Mouse (Mus musculus) heart, embryonic 16.5 days (tissue): ENCODE results near the gene Acvr1. TPM values are rescaled to one million over a fixed set of nuclear protein-coding genes. Genes with fewer than 3 reads are reported as not detected.
A peak's percentile ranks its signal among the peaks of the same experiment; 100 is the strongest.

Source experiments
- ATAC-seq: fragments of 200-750 bp; cut with Nextera tagmentation; replicated peaks from 2 replicates; pipeline ENCODE4 v1.8.0; 2017; ENCODE audit warnings: moderate number of reproducible peaks; ENCODE audit not compliant: insufficient read depth, low FRiP score; ENCODE audit errors: extremely low read depth
- H3K27ac ChIP-seq: fragments of 300-500 bp; sonication (generic); 2 replicates; pipeline ENCODE4 v1.5.1; 2014; ENCODE audit warnings: mild to moderate bottlenecking, low read length, control low read depth, moderate library complexity
- H3K27me3 ChIP-seq: fragments of 300-500 bp; sonication (generic); 2 replicates; pipeline ENCODE4 v1.6.1; 2014; ENCODE audit warnings: low read length, mixed read lengths; ENCODE audit not compliant: control insufficient read depth, insufficient read depth
- H3K36me3 ChIP-seq: fragments of 300-500 bp; sonication (generic); 2 replicates; pipeline ENCODE4 v1.6.1; 2014; ENCODE audit not compliant: control insufficient read depth, insufficient read depth
- H3K4me1 ChIP-seq: fragments of 300-500 bp; sonication (generic); 2 replicates; pipeline ENCODE4 v1.6.1; 2014; ENCODE audit warnings: low read length, mixed read lengths; ENCODE audit not compliant: control insufficient read depth, insufficient read depth
- H3K4me2 ChIP-seq: fragments of 300-500 bp; sonication (generic); 2 replicates; pipeline ENCODE4 v1.6.1; 2014; ENCODE audit warnings: low read depth, mild to moderate bottlenecking, control low read depth, low read length
- H3K4me3 ChIP-seq: fragments of 300-500 bp; sonication (generic); 2 replicates; pipeline ENCODE4 v1.5.1; 2014; ENCODE audit warnings: mild to moderate bottlenecking, control low read depth, low read length
- H3K9ac ChIP-seq: fragments of 300-500 bp; sonication (generic); 2 replicates; pipeline ENCODE4 v1.6.1; 2014; ENCODE audit warnings: low read length, control low read depth
- H3K9me3 ChIP-seq: fragments of 300-500 bp; sonication (generic); replicated peaks from 2 replicates; pipeline ENCODE4 v1.6.1; 2016; ENCODE audit warnings: low read length; ENCODE audit not compliant: control insufficient read depth
- WGBS: fragments of 180-500 bp; shearing (Covaris S2); extraction: QIAGEN DNeasy Blood & Tissue Kit; methylation state at CpG from one replicate; pipeline ENCODE4 v1.1.7; 2014; 5-methylcytosine and 5-hydroxymethylcytosine counted together
- polyA plus RNA-seq: library from polyadenylated mRNA; unstranded; fragments of >200 nt; fragmentation: Nextera tagmentation; extraction: Ambion mirVana; gene quantifications from 2 replicates; pipeline ENCODE4 v1.2.1, GENCODE M21; 2015

Gene Acvr1
- polyA plus RNA-seq, 1 experiment from 2014 or later = 8.0 TPM

DNA sequence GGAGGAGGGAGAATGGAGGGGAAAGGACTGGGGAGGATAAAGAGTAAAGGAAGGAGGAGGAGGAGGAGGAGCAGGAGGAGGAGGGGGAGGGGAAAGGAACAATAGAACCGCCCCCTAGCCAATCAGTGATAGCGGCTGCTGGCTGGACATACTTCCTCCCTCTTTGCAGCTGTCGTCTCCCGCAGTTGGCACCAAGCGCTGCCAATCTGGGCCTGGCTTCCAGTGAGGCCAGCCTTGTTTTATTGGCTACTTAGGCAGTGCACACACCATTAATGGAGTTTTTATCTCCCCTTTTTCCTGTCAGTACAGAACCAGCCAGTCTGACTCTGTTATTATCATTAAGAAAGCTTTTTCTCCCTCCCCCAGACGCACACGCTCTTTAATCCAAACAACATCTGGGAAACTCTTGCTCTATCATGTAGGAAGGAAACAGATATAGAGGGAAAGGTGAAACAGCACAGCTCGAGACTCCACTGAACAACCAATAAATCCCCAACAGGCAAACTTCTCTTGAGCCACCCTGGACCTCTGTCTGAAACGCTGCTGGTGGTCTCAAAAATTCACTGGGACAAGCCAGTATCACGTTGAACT lies 34.6 kb downstream of the Acvr1 start:
- no peaks in the 10 kb centered on the region for H3K27me3 ChIP-seq
- peak overlapping the region; percentile 81 for H3K27ac ChIP-seq
- peaks cover under 1% of the 10 kb centered on the region; the same call in 1 of the 2 replicates for H3K36me3 ChIP-seq
- WGBS = 16% methylated on average over 10 of the region's 10 CpGs
- H3K9me3 ChIP-seq = no peaks in the 10 kb centered on the region
- no peak overlapping the region for H3K4me3 ChIP-seq
- H3K9ac ChIP-seq = no peak overlapping the region
- peak overlapping the region; percentile 49 for H3K4me2 ChIP-seq
- ATAC-seq = peak; percentile 90
- peaks cover 91% of the 10 kb centered on the region for H3K4me1 ChIP-seq

DNA sequence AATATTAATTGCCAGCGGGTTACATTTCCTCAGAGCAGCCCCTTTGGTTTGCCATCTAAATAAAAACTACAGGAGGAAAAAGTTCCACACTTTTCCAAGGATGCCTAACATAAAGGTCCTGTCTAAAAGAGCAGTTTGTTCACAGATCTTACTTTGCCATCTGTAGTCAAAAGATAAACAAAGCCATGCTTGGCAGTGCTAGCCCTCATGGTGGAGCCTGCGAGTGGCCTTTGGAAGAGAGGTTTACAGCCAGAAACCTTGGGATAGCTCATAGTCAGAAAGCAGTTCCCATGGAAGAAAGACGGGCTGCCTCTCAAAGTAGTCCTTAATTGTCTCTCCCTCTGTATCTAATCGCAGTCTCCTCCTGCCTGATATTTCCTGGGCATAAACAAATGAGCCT lies 36.4 kb downstream of the Acvr1 start:
- Histone ChIP-seq H3K27me3 (no peaks in the 10 kb centered on the region), H3K27ac (peak overlapping the region; percentile 30), H3K4me3 (no peak overlapping the region), H3K4me1 (peaks cover 77% of the 10 kb centered on the region), H3K9ac (no peak overlapping the region), H3K9me3 (0 out of 2 replicates have a peak, but pooled peaks cover 2% of the 10 kb centered on the region), H3K36me3 (no peaks in the 10 kb centered on the region), H3K4me2 (no peak overlapping the region)
- ATAC-seq = no peak
- WGBS = 61% methylated on average over 4 of the region's 4 CpGs

DNA sequence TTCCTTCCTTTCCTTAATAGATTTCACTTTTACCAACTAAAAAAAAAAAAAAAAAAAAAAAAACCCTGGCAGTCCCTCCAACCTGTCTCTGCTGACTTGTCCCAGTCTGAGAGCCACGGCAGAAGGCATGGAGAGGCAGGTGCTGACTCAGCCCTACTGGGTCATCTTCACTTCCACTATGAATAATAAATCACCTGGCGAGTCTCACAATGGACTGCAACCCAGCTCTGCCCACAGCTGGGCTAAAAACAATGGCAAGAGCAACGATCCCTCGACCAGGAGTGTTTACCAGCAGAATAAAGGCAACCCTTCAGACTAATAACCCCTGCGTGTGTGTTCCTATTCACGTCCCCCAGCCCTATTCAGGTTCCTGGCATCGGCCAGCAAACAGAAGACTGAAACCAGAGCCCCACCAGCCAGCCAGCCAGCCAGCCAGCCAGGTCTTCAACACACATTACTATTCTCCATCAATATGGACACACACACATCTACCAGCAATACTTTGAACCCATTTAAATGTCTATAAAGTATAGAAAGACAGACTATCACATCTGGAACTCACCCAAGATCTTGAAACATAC lies 37.0 kb downstream of the Acvr1 start:
- H3K9ac ChIP-seq = 0 out of 2 replicates have a peak overlapping the region, but pooled peaks have one; percentile 9
- 0 out of 2 replicates have a peak, but pooled peaks cover 2% of the 10 kb centered on the region for H3K9me3 ChIP-seq
- no peak overlapping the region for H3K4me3 ChIP-seq
- H3K4me2 ChIP-seq = no peak overlapping the region
- H3K36me3 ChIP-seq = no peaks in the 10 kb centered on the region
- no peak for ATAC-seq
- 54% methylated on average over 7 of the region's 7 CpGs for WGBS
- H3K4me1 ChIP-seq = peaks cover 74% of the 10 kb centered on the region
- no peaks in the 10 kb centered on the region for H3K27me3 ChIP-seq
- H3K27ac ChIP-seq = 0 out of 2 replicates have a peak overlapping the region, but pooled peaks have one; percentile 30

DNA sequence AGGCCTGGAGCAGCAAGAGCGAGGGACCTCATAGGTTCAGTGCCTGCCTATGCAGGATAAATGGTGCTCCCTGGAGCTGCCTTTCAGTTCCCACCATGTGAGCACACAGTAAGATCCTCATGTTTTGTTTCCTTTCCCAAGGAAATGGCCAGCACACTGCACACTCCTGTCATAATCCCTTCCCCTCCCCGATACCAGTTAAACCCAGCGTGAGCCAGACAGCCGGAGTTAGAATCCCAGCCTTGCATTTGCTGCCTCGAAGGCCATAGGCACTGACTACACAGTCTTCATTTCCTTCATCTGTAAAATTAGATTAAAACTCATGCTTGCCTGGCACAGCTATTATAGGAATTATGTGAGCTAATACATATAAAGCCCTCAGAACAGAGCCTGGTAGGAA lies 37.6 kb downstream of the Acvr1 start:
- Histone ChIP-seq H3K4me2 (no peak overlapping the region), H3K36me3 (no peaks in the 10 kb centered on the region), H3K27me3 (no peaks in the 10 kb centered on the region), H3K9me3 (0 out of 2 replicates have a peak, but pooled peaks cover 2% of the 10 kb centered on the region), H3K9ac (no peak overlapping the region), H3K4me3 (no peak overlapping the region), H3K4me1 (peaks cover 72% of the 10 kb centered on the region), H3K27ac (0 out of 2 replicates have a peak overlapping the region, but pooled peaks have one; percentile 28)
- WGBS = 70% methylated on average over 5 of the region's 5 CpGs
- no peak for ATAC-seq

DNA sequence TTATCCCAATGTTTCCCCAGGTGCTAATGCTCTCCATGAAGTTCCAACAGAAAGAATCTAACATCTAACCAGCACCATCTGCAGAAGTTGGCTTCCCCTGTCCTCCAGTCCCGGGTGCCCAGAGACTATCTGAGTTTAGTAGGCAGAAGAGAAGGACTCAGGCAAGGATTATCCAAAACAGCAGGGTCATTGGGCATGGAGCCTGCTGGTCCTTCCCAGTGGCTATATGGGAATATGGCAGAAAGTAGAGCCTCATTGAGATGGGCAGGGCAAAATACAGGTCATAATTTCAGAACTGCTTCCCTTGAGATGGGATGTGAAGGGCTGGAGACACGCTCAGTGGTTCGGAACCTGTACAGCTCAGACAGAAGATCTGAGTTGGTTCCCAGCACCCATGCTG lies 39.2 kb downstream of the Acvr1 start:
- no peak overlapping the region for H3K9ac ChIP-seq
- no peak overlapping the region for H3K4me3 ChIP-seq
- WGBS = 91% methylated on average over 3 of the region's 3 CpGs
- peak overlapping the region; percentile 14; the same call in 1 of the 2 replicates for H3K27ac ChIP-seq
- H3K4me1 ChIP-seq = peaks cover 70% of the 10 kb centered on the region
- 0 out of 2 replicates have a peak, but pooled peaks cover 2% of the 10 kb centered on the region for H3K9me3 ChIP-seq
- H3K36me3 ChIP-seq = no peaks in the 10 kb centered on the region
- no peaks in the 10 kb centered on the region for H3K27me3 ChIP-seq
- H3K4me2 ChIP-seq = no peak overlapping the region
- no peak for ATAC-seq

DNA sequence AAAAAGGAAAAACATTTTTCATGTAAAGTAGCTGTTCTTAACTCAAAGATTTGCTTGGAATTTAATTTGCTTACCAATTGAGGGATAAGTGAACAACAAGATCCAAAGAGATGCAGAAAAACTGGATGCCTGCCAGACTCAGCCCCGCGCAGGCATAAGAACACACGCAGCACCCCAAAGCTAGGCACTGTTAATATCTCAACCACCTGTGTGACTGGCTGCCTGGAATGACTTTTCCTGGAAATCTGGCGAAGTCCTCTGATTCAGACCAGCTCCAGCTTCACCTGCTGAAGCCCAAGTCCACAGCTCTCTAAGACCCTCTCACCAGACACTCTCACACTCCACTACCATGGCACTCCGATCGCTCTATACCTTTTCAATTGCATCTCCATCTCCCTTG lies 42.6 kb downstream of the Acvr1 start:
- Histone ChIP-seq H3K27me3 (no peaks in the 10 kb centered on the region), H3K27ac (no peak overlapping the region), H3K9ac (no peak overlapping the region), H3K4me3 (no peak overlapping the region), H3K4me1 (peaks cover 59% of the 10 kb centered on the region), H3K9me3 (0 out of 2 replicates have a peak, but pooled peaks cover 2% of the 10 kb centered on the region), H3K4me2 (no peak overlapping the region), H3K36me3 (no peaks in the 10 kb centered on the region)
- WGBS = 72% methylated on average over 6 of the region's 6 CpGs
- ATAC-seq = no peak

DNA sequence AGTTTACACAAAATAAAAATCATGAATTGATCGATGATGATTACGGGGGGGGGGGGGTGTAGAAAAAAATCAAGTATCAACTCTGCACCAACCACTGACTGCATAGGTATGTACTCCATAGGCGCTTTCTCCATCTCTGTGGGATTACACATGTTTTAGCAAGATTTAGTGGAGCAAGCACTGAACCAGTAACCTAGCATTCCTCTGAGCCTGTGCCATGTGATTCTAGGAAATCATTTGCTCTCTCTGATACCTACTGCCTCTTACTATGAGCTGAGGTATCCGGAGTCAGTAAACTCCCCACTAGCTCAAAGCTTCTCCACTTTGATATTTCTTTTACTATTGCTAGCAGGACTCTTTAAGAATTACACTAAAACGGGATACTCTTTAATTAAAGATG lies 43.1 kb downstream of the Acvr1 start:
- Histone ChIP-seq H3K4me2 (no peak overlapping the region), H3K27ac (no peak overlapping the region), H3K9me3 (0 out of 2 replicates have a peak, but pooled peaks cover 2% of the 10 kb centered on the region), H3K27me3 (no peaks in the 10 kb centered on the region), H3K36me3 (no peaks in the 10 kb centered on the region), H3K9ac (no peak overlapping the region), H3K4me1 (peaks cover 61% of the 10 kb centered on the region), H3K4me3 (no peak overlapping the region)
- ATAC-seq = no peak
- WGBS = 83% methylated on average over 5 of the region's 5 CpGs

DNA sequence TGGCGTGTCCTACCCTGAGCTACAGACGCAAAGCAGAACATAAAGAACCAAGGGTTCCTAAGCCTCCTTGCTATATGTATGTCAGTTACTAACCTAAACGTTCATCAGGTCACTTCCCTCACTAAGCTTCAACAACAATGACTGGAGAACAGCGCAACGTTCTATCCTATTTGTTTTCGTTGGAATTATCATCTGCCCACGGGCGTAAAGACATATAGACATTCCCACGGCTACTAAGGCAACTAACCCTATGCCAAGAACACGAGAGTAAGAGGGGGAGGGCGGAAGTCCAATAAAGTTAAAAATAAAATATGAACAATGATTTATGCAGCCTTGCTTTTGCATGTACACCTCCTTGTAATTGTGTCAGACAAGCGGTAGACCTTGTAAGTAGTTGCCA lies 43.9 kb downstream of the Acvr1 start:
- ATAC-seq = no peak
- WGBS = 63% methylated on average over 12 of the region's 12 CpGs
- Histone ChIP-seq H3K36me3 (no peaks in the 10 kb centered on the region), H3K9ac (no peak overlapping the region), H3K4me3 (no peak overlapping the region), H3K27me3 (no peaks in the 10 kb centered on the region), H3K27ac (no peak overlapping the region), H3K9me3 (0 out of 2 replicates have a peak, but pooled peaks cover 2% of the 10 kb centered on the region), H3K4me1 (peaks cover 62% of the 10 kb centered on the region), H3K4me2 (no peak overlapping the region)

DNA sequence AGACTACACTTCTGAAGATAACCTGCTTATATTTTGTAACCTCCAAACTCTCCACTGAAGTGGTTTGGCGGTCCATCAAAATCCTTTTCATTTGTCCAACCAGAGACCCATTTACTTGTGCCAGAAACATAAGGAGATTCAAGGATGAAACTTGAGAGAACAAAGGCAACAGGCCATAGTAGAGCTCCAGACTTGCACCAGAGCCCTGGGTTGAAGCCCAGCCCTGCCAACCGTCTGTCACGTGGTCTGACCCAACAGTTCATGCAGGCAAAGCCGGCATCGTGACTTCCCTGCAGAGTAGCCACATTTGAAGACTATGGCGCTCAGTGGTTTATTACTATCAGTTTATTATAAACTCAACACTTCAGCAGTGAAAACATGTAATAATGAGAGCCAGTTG lies 45.3 kb downstream of the Acvr1 start:
- H3K27ac ChIP-seq = peak overlapping the region; percentile 31
- H3K36me3 ChIP-seq = no peaks in the 10 kb centered on the region
- 0 out of 2 replicates have a peak, but pooled peaks cover 2% of the 10 kb centered on the region for H3K9me3 ChIP-seq
- 68% methylated on average over 6 of the region's 6 CpGs for WGBS
- H3K4me3 ChIP-seq = no peak overlapping the region
- no peak for ATAC-seq
- H3K27me3 ChIP-seq = no peaks in the 10 kb centered on the region
- peaks cover 66% of the 10 kb centered on the region for H3K4me1 ChIP-seq
- H3K9ac ChIP-seq = no peak overlapping the region
- H3K4me2 ChIP-seq = no peak overlapping the region
